Mouse (Mus musculus): ENCODE measurements around the gene Xlr4a.

GRCm38 (mm10) chrX:73064415-73064793 is 17.9 kb downstream of the Xlr4a start, which contains the start of gene Pnma3:
- no peak for TF ChIP-seq CTCF (IDR thresholded peaks at IDR 0.05; ENCODE audit: low read depth)
- no peak for TF ChIP-seq EP300 (IDR thresholded peaks at IDR 0.05; ENCODE audit: low read depth)

All from heart, postnatal 0 days (tissue).